Mouse (Mus musculus): ENCODE data around the gene Ppfibp1. TPM values are rescaled to one million over a fixed set of nuclear protein-coding genes. Genes with fewer than 3 reads are reported as not detected.

The Ppfibp1 gene
- polyA plus RNA-seq, 1 experiment from 2014 or later: 12.7 TPM

DNA sequence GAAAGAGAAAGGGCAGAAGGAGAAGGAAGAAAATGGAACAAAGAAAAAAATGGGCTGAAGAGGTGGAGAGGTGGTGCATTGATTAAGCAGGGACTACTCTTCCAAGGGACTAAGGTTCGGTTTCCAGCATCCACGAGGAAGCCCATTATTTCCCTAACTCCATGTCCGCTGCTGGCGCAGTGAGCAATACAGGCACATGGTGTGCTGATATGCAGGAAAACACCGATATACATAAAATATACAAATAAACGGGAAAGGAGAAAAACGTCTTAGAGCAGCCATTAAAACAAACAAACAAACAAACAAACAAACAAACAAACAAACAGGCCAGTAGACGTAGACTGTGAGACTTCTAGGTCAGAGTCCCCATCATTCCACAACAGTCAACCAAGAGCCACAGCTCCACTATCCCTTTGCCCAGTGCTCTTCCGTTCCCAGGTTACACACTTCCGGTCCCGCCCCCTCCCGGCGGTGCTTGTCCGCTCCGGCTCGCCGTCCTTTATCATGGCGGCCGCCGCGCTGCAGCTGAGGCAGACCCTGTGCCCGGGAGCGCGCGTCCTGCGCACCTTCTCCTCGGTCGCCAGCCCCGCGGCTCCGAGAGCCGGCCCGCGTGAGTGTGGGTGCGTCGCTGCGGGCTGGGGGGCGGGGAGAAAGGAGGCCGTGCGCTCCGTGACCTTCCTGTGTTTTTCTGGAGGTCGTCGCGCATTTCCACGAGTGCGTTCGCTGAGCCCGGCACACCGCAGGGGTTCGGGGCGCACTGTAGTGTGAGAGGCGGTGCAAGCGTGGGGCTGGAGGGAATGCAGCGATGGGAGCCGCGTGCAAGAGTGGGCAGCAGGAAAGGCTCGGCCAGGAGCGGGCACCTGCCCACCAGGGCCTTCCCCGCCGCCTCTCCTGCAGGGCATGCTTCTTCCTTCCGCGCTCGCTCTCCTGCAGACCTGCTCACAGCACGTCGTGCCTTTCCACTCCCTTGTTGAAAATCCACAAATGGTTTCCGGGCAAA, 154.3 kb downstream of the Ppfibp1 start, which contains the start of gene Mrps35:
Gene Mrps35 (plus strand): TSS at position 474 of the 1,000 bp plus-strand sequence.
- Histone ChIP-seq H3K4me3 (peak within 1 kb of the TSS; percentile 87), H3K27ac (peak within 1 kb of the TSS; percentile 80), H3K4me2 (peak within 1 kb of the TSS; percentile 75), H3K9me3 (replicated peaks) (no peaks in the 10 kb centered on the region), H3K4me1 (peaks cover 16% of the 10 kb centered on the region), H3K36me3 (ENCODE audit: poor library complexity, severe bottlenecking) (peaks cover 12% of the 10 kb centered on the region), H3K27me3 (0 out of 2 replicates have a peak, but pooled peaks cover 8% of the 10 kb centered on the region), H3K9ac (peak within 1 kb of the TSS; percentile 93)
- peak; percentile 99 for ATAC-seq
- WGBS: 5% methylated on average over 66 of the region's 66 CpGs

DNA sequence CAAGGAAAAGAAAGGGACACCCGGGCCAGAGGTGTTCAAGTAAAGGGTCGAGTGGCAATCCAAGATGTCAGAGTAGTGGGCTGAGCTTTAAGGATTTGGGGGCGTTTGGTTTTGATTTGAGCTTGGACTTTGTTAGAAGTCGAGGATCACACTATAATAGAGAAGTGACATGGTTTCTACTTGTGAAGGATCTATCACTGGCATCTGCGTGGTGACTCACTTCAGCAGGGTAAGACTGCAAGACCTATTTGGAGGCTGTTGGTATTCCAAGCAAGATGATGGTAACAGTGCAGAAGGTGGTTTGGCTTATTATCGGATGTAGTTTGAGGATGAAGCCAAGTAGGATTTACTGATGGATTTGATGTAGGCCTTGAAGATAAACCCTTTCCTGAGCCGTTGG, 155.3 kb downstream of the Ppfibp1 start:
- Histone ChIP-seq H3K4me2 (peak overlapping the region; percentile 75), H3K27ac (no peak overlapping the region), H3K4me3 (peak overlapping the region; percentile 87), H3K27me3 (0 out of 2 replicates have a peak, but pooled peaks cover 8% of the 10 kb centered on the region), H3K9ac (peak overlapping the region; percentile 93), H3K4me1 (peaks cover 16% of the 10 kb centered on the region), H3K36me3 (ENCODE audit: poor library complexity, severe bottlenecking) (peaks cover 21% of the 10 kb centered on the region), H3K9me3 (replicated peaks) (no peaks in the 10 kb centered on the region)
- 55% methylated on average over 7 of the region's 7 CpGs for WGBS
- no peak for ATAC-seq

DNA sequence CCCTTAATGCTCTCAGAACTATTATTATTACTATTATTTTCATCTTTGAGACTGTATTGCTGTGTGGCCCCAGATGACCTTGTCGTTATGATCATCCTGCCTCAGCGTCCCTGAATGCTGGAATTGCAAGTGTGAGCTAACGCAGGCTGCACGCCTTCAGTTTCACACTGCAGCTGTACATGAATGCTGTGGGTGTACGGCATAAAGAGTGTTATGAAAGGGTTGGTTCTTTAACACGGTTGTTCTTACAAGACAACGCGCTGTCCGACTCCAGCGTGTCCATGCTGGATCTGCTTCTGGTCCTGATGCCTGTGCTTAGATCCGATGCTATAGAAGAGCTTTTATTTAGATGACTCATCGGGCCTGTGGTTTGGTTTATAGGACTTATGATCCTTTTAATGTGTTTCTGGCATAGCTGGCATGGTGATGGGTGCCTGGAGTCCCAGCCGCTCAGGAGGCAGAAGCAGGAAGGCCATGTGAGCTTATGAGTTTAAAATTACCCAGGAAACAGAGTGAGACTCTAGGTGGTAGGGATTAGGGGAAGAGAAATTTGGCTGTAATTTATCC, 161.0 kb downstream of the Ppfibp1 start:
- no peak overlapping the region for H3K27ac ChIP-seq
- 97% methylated on average over 13 of the region's 13 CpGs for WGBS
- no peak overlapping the region for H3K4me3 ChIP-seq
- H3K9ac ChIP-seq: no peak overlapping the region
- no peak for ATAC-seq
- peaks cover 6% of the 10 kb centered on the region; the same call in 1 of the 2 replicates for H3K4me1 ChIP-seq
- H3K36me3 ChIP-seq (ENCODE audit: poor library complexity, severe bottlenecking): peaks cover 71% of the 10 kb centered on the region
- no peak overlapping the region for H3K4me2 ChIP-seq
- H3K27me3 ChIP-seq: no peaks in the 10 kb centered on the region
- no peaks in the 10 kb centered on the region for H3K9me3 ChIP-seq (replicated peaks)

DNA sequence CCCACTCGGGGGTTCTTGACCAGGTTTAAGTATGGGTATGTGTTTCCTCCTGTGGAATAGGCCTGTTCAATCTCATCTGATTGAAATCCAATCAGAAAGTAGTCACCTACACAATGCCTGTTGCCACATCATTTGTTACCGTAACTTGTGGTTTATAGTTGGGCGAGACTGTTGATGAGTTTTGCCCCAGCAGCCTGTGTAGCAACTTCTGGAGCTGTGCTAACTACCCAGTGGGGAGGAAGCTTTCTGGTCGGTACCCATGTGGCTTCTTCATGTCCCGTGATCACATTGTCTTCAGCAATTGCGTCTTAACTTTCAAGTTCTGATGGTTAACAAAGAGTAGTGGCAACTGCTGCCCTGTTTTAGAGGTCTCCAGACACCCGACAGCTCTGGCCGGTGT, 163.4 kb downstream of the Ppfibp1 start:
- no peak overlapping the region for H3K9ac ChIP-seq
- H3K4me3 ChIP-seq: no peak overlapping the region

DNA sequence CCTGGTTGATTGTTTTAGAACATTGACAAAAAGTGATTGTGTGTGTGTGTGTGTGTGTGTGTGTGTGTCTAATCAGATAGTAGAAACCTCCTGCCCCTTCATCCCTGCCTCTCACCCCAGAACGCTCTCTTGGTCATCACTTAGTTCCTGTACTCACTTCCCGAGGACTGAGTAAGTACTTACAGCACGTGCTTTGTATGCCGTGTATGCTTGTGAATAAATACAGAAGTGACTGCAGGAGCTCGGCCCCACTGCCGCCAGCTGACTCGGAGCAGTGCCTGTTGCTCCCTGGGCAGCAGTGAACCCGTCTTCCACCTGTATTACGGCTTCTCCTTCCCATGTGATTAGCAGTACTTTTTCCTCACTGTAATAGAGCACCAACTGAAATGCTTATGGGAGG, 164.2 kb downstream of the Ppfibp1 start:
- Histone ChIP-seq H3K36me3 (ENCODE audit: poor library complexity, severe bottlenecking) (peaks cover 91% of the 10 kb centered on the region), H3K4me3 (no peak overlapping the region), H3K9ac (no peak overlapping the region), H3K9me3 (replicated peaks) (no peaks in the 10 kb centered on the region), H3K27ac (no peak overlapping the region), H3K4me2 (no peak overlapping the region), H3K4me1 (peaks cover 8% of the 10 kb centered on the region; the same call in 1 of the 2 replicates), H3K27me3 (no peaks in the 10 kb centered on the region)
- no peak for ATAC-seq
- WGBS: 92% methylated on average over 9 of the region's 9 CpGs

More for the DNA sequence above, 163.4 kb downstream of the Ppfibp1 start:
- Histone ChIP-seq H3K36me3 (ENCODE audit: poor library complexity, severe bottlenecking) (peaks cover 92% of the 10 kb centered on the region), H3K4me1 (peaks cover 8% of the 10 kb centered on the region; the same call in 1 of the 2 replicates), H3K27me3 (no peaks in the 10 kb centered on the region), H3K27ac (no peak overlapping the region), H3K4me2 (no peak overlapping the region), H3K9me3 (replicated peaks) (no peaks in the 10 kb centered on the region)
- ATAC-seq: no peak
- WGBS: 94% methylated on average over 8 of the region's 8 CpGs

DNA sequence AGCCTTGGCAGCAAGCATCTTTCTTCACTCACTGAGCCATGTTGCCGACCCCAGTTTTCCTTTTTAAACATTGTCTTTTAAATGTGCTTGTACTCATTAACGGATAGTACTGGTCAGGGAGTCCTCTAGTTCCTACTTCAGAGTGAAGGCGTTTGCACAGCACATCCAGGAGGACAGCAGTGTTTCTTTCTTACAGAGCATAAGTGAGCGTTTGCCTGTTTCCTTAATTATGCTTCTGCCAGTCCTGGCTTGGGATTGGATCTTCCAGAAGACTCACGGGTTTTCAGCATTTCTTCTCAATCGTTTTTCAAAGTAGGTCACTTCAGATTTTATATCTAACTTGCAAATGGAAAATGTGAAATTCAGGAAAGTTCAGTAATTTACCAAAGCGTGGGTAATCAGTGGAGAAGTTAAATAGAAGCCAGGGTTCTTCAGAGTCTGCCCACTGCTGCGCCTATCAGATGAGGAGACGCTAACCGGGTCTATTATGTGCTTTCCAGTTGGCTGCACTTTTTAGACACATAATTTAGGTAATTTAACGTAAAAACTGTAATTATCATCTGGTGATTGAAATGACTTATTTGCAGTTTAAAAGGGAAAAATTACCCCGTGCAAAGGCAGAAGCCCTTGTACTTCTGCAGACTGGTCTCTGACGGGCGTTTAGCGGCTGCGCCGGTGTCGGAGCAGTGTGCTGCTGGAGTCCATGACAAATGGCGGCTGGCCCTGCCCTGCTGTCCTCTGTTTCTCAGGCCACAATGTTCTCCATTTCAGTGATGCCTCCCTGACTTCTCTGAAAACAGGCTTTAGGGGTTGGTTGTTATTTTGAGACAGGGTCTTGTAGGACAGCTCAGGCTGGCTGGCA, 165.7 kb downstream of the Ppfibp1 start:
- ATAC-seq: peak; percentile 90
- H3K9ac ChIP-seq: no peak overlapping the region
- no peaks in the 10 kb centered on the region for H3K9me3 ChIP-seq (replicated peaks)
- H3K36me3 ChIP-seq (ENCODE audit: poor library complexity, severe bottlenecking): peaks cover 86% of the 10 kb centered on the region
- H3K4me2 ChIP-seq: no peak overlapping the region
- peak overlapping the region; percentile 11; the same call in 1 of the 2 replicates for H3K27ac ChIP-seq
- H3K4me3 ChIP-seq: no peak overlapping the region
- peaks cover 8% of the 10 kb centered on the region; the same call in 1 of the 2 replicates for H3K4me1 ChIP-seq
- H3K27me3 ChIP-seq: no peaks in the 10 kb centered on the region
- 70% methylated on average over 19 of the region's 19 CpGs for WGBS

DNA sequence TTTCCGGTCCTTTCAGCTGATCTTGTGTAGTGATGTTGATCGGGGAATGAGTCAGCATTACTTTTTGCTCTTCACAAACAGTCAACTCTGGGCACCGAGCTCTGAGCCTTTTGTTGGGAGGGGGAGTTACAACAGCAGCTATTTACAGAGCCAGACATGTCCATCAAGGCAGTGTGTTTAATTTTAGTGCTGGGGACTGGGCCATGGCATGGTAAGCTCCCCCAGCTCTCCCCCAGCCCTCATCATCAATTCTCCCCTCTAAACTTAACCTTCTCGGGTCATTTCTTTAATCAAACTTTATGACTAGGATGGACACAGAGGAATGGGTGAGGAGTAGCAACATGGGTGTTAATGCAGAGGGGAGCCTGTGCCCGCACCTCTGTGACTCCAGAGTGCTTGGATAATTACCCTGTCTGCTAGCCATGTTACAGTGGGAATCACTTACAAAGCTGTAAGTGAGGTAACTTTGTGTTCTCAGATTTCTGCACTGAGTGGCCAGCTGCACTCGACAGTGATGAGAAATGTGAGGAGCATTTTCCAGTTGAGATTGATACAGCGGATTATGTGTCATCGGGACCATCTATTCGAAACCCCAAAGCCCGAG, 167.2 kb downstream of the Ppfibp1 start:
- no peak overlapping the region for H3K4me2 ChIP-seq
- 87% methylated on average over 10 of the region's 10 CpGs for WGBS
- no peak overlapping the region for H3K9ac ChIP-seq
- no peaks in the 10 kb centered on the region for H3K27me3 ChIP-seq
- no peak overlapping the region for H3K27ac ChIP-seq
- H3K4me1 ChIP-seq: peaks cover 8% of the 10 kb centered on the region; the same call in 1 of the 2 replicates
- ATAC-seq: no peak
- no peak overlapping the region for H3K4me3 ChIP-seq
- H3K36me3 ChIP-seq (ENCODE audit: poor library complexity, severe bottlenecking): peaks cover 80% of the 10 kb centered on the region
- no peaks in the 10 kb centered on the region for H3K9me3 ChIP-seq (replicated peaks)

DNA sequence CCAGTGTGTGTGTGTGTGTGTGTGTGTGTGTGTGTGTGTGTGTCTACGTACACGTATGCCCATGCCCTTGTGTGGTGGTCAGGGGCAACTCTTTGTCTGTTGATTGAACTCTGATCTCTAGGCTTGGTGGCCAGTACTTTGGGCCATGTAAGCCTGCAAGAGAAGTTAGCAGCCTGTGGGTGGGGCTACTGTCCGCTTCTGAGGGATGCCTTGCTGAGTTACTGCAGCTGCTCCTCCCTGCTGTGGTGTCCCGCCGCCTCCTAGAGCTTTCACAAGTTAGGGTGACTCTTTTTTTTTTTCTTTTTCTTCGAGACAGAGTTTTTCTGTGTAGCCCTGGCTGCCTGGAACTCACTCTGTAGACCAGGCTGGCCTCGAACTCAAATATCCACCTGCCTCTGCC, 171.0 kb downstream of the Ppfibp1 start:
- no peaks in the 10 kb centered on the region for H3K27me3 ChIP-seq
- H3K9me3 ChIP-seq (replicated peaks): no peaks in the 10 kb centered on the region
- peaks cover 23% of the 10 kb centered on the region for H3K4me1 ChIP-seq
- no peak overlapping the region for H3K4me3 ChIP-seq
- ATAC-seq: no peak
- H3K36me3 ChIP-seq (ENCODE audit: poor library complexity, severe bottlenecking): peaks cover 72% of the 10 kb centered on the region
- no peak overlapping the region for H3K4me2 ChIP-seq
- H3K9ac ChIP-seq: no peak overlapping the region
- H3K27ac ChIP-seq: no peak overlapping the region
- WGBS: 56% methylated on average over 7 of the region's 7 CpGs

DNA sequence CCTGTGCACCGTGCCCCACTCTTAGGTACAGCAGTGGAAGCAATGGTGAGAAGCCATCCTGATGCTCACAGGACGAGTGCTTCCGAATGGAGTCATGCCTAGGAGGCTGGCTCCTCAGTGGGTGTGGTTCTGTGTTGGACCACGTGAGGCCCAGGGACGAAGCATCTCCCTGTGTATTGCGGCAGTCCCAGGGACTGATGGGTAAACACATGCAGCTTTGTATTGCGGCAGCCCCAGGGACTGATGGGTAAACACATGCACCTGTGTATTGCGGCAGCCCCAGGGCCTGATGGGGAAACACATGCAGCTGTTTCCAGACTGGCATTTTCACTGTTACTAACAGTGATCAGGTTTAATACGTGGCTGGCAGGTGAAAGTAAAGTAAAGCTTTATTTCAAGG, 173.3 kb downstream of the Ppfibp1 start:
- peak; percentile 91 for ATAC-seq
- Histone ChIP-seq H3K27ac (peak overlapping the region; percentile 61), H3K36me3 (ENCODE audit: poor library complexity, severe bottlenecking) (peaks cover 61% of the 10 kb centered on the region), H3K9ac (no peak overlapping the region), H3K4me3 (no peak overlapping the region), H3K4me1 (peaks cover 16% of the 10 kb centered on the region), H3K9me3 (replicated peaks) (no peaks in the 10 kb centered on the region), H3K4me2 (no peak overlapping the region), H3K27me3 (no peaks in the 10 kb centered on the region)
- WGBS: 57% methylated on average over 9 of the region's 9 CpGs

DNA sequence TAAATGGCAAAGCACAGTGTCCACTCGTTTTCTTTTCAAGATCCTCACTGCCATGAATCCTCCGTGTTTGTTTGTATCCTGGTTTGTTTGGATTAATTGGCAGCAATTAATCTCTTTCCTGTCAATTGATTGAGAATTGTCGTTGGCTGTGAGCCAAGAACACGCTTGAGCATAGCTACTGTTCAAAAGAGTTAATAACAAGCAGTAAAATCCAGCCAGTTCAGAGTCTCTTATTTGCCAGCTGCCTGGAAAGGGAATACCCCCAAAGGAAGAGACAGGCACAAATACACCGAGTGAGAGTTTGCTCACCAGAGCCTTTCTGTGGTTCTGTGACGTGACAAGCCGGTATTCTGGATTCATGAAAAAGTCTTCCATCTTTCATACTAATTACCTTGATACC, 173.7 kb downstream of the Ppfibp1 start:
- ATAC-seq: peak; percentile 75
- Histone ChIP-seq H3K9me3 (replicated peaks) (no peaks in the 10 kb centered on the region), H3K4me2 (no peak overlapping the region), H3K36me3 (ENCODE audit: poor library complexity, severe bottlenecking) (peaks cover 61% of the 10 kb centered on the region), H3K27ac (peak overlapping the region; percentile 61), H3K9ac (no peak overlapping the region), H3K4me1 (peaks cover 16% of the 10 kb centered on the region), H3K27me3 (no peaks in the 10 kb centered on the region), H3K4me3 (no peak overlapping the region)
- 34% methylated on average over 7 of the region's 7 CpGs for WGBS

DNA sequence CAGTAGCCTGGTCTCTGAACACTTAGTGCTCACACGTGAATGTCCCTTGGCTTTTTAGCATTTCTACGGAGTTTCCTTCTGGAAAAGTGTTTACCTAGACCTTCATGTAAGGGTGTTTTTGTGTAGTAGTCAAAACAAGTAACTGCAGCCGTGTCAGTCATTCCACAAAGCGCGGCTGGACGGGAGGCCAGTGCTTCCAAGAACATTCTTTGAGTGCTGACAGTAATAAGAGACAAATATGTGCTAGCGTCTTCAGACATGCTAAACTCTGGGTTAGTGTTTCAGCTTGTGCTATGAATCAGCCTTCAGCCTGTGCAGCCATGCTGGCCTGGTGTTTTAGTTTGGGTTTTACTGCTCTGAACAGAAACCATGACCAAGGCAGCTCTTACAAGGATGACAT, 174.4 kb downstream of the Ppfibp1 start:
- Histone ChIP-seq H3K27me3 (no peaks in the 10 kb centered on the region), H3K9ac (no peak overlapping the region), H3K4me3 (no peak overlapping the region), H3K4me2 (no peak overlapping the region), H3K9me3 (replicated peaks) (no peaks in the 10 kb centered on the region), H3K4me1 (peaks cover 16% of the 10 kb centered on the region), H3K36me3 (ENCODE audit: poor library complexity, severe bottlenecking) (peaks cover 62% of the 10 kb centered on the region), H3K27ac (0 out of 2 replicates have a peak overlapping the region, but pooled peaks have one; percentile 61)
- ATAC-seq: no peak
- WGBS: 79% methylated on average over 7 of the region's 7 CpGs

Measured in forebrain, embryonic 13.5 days (tissue).